Mouse (Mus musculus): ENCODE measurements around the gene Akt1. TPM values are rescaled to one million over a fixed set of nuclear protein-coding genes. Genes with fewer than 3 reads are reported as not detected.
A peak's percentile ranks its signal among the peaks of the same experiment; 100 is the strongest.

Akt1 gene
- polyA plus RNA-seq, 1 experiment from 2014 or later, result 201 TPM

- Histone ChIP-seq H3K9me3 (no peaks in the 10 kb centered on the region), H3K4me1 (peaks cover 87% of the 10 kb centered on the region), H3K9ac (peak overlapping the region; percentile 38; the same call in 1 of the 2 replicates), H3K4me3 (no peak overlapping the region), H3K27me3 (replicated peaks) (no peaks in the 10 kb centered on the region), H3K4me2 (replicated peaks) (peak overlapping the region; percentile 44), H3K27ac (peak overlapping the region; percentile 73), H3K36me3 (peaks cover 82% of the 10 kb centered on the region)
- 38% methylated on average over 18 of the region's 18 CpGs for WGBS
- ATAC-seq (ENCODE audit: low FRiP score, low read depth), result peak; percentile 12; the same call in 1 of the 2 replicates
These were observed 9.2 kb downstream of the Akt1 start for GRCm38 (mm10) chr12:112665445-112665844.

- Histone ChIP-seq H3K36me3 (peaks cover 81% of the 10 kb centered on the region), H3K27me3 (replicated peaks) (no peaks in the 10 kb centered on the region), H3K4me1 (peaks cover 83% of the 10 kb centered on the region), H3K4me3 (no peak overlapping the region), H3K9me3 (no peaks in the 10 kb centered on the region), H3K4me2 (replicated peaks) (peak overlapping the region; percentile 44), H3K9ac (peak overlapping the region; percentile 38; the same call in 1 of the 2 replicates), H3K27ac (peak overlapping the region; percentile 73)
- WGBS, result 40% methylated on average over 5 of the region's 5 CpGs
- ATAC-seq (ENCODE audit: low FRiP score, low read depth), result no peak
These were observed 10.0 kb downstream of the Akt1 start for GRCm38 (mm10) chr12:112664656-112665055.

- Histone ChIP-seq H3K9ac (0 out of 2 replicates have a peak overlapping the region, but pooled peaks have one; percentile 38), H3K36me3 (peaks cover 80% of the 10 kb centered on the region), H3K27me3 (replicated peaks) (no peaks in the 10 kb centered on the region), H3K27ac (peak overlapping the region; percentile 73), H3K4me3 (no peak overlapping the region), H3K9me3 (no peaks in the 10 kb centered on the region), H3K4me1 (peaks cover 79% of the 10 kb centered on the region), H3K4me2 (replicated peaks) (peak overlapping the region; percentile 44)
- ATAC-seq (ENCODE audit: low FRiP score, low read depth), result peak; percentile 54
- 27% methylated on average over 2 of the region's 2 CpGs for WGBS
These were observed 10.6 kb downstream of the Akt1 start for GRCm38 (mm10) chr12:112664124-112664523.

GRCm38 (mm10) chr12:112663716-112664115, 11.0 kb downstream of the Akt1 start:
- peak overlapping the region; percentile 44 for H3K4me2 ChIP-seq (replicated peaks)
- H3K36me3 ChIP-seq, result peaks cover 80% of the 10 kb centered on the region
- H3K27me3 ChIP-seq (replicated peaks), result no peaks in the 10 kb centered on the region
- peak overlapping the region; percentile 38 for H3K9ac ChIP-seq
- H3K4me1 ChIP-seq, result peaks cover 79% of the 10 kb centered on the region
- peak overlapping the region; percentile 73 for H3K27ac ChIP-seq
- H3K4me3 ChIP-seq, result no peak overlapping the region
- H3K9me3 ChIP-seq, result no peaks in the 10 kb centered on the region
- 49% methylated on average over 12 of the region's 12 CpGs for WGBS
- peak; percentile 61 for ATAC-seq (ENCODE audit: low FRiP score, low read depth)

- peaks cover 80% of the 10 kb centered on the region for H3K36me3 ChIP-seq
- peak overlapping the region; percentile 44 for H3K4me2 ChIP-seq (replicated peaks)
- ATAC-seq (ENCODE audit: low FRiP score, low read depth), result no peak
- no peaks in the 10 kb centered on the region for H3K9me3 ChIP-seq
- peak overlapping the region; percentile 38 for H3K9ac ChIP-seq
- no peaks in the 10 kb centered on the region for H3K27me3 ChIP-seq (replicated peaks)
- 85% methylated on average over 11 of the region's 11 CpGs for WGBS
- no peak overlapping the region for H3K4me3 ChIP-seq
- H3K27ac ChIP-seq, result peak overlapping the region; percentile 73
- H3K4me1 ChIP-seq, result peaks cover 79% of the 10 kb centered on the region
These were observed 11.4 kb downstream of the Akt1 start for GRCm38 (mm10) chr12:112663303-112663702.

GRCm38 (mm10) chr12:112661851-112662250, 12.8 kb downstream of the Akt1 start:
- H3K4me2 ChIP-seq (replicated peaks), result no peak overlapping the region; the same call in 1 of the 2 replicates
- H3K4me1 ChIP-seq, result peaks cover 68% of the 10 kb centered on the region
- H3K27ac ChIP-seq, result peak overlapping the region; percentile 46; the same call in 1 of the 2 replicates
- peaks cover 80% of the 10 kb centered on the region for H3K36me3 ChIP-seq
- H3K4me3 ChIP-seq, result no peak overlapping the region
- no peaks in the 10 kb centered on the region for H3K9me3 ChIP-seq
- no peak for ATAC-seq (ENCODE audit: low FRiP score, low read depth)
- no peaks in the 10 kb centered on the region for H3K27me3 ChIP-seq (replicated peaks)
- 83% methylated on average over 9 of the region's 9 CpGs for WGBS
- no peak overlapping the region for H3K9ac ChIP-seq

- WGBS, result 82% methylated on average over 3 of the region's 3 CpGs
- Histone ChIP-seq H3K27ac (peak overlapping the region; percentile 46), H3K27me3 (replicated peaks) (no peaks in the 10 kb centered on the region), H3K4me3 (no peak overlapping the region), H3K36me3 (peaks cover 80% of the 10 kb centered on the region), H3K4me1 (peaks cover 62% of the 10 kb centered on the region), H3K9ac (peak overlapping the region; percentile 23; the same call in 1 of the 2 replicates), H3K9me3 (no peaks in the 10 kb centered on the region), H3K4me2 (replicated peaks) (peak overlapping the region; percentile 39)
- ATAC-seq (ENCODE audit: low FRiP score, low read depth), result no peak
These were observed 13.4 kb downstream of the Akt1 start for GRCm38 (mm10) chr12:112661327-112661605.

GRCm38 (mm10) chr12:112660576-112661326, 13.9 kb downstream of the Akt1 start:
- 32% methylated on average over 5 of the region's 5 CpGs for WGBS
- peak; percentile 15; the same call in 1 of the 2 replicates for ATAC-seq (ENCODE audit: low FRiP score, low read depth)

GRCm38 (mm10) chr12:112659109-112659508, 15.6 kb downstream of the Akt1 start:
- 88% methylated on average over 6 of the region's 6 CpGs for WGBS
- H3K9me3 ChIP-seq, result no peaks in the 10 kb centered on the region
- peaks cover 40% of the 10 kb centered on the region for H3K4me1 ChIP-seq
- no peak overlapping the region for H3K27ac ChIP-seq
- ATAC-seq (ENCODE audit: low FRiP score, low read depth), result no peak
- no peak overlapping the region for H3K9ac ChIP-seq
- no peak overlapping the region for H3K4me2 ChIP-seq (replicated peaks)
- peaks cover 87% of the 10 kb centered on the region for H3K36me3 ChIP-seq
- no peak overlapping the region for H3K4me3 ChIP-seq
- no peaks in the 10 kb centered on the region for H3K27me3 ChIP-seq (replicated peaks)

More at GRCm38 (mm10) chr12:112660576-112661326, 13.9 kb downstream of the Akt1 start:
- Histone ChIP-seq H3K4me1 (peaks cover 57% of the 10 kb centered on the region), H3K27ac (peak overlapping the region; percentile 46; the same call in 1 of the 2 replicates), H3K4me2 (replicated peaks) (peak overlapping the region; percentile 39), H3K36me3 (peaks cover 82% of the 10 kb centered on the region), H3K9ac (peak overlapping the region; percentile 23; the same call in 1 of the 2 replicates), H3K4me3 (no peak overlapping the region), H3K27me3 (replicated peaks) (no peaks in the 10 kb centered on the region), H3K9me3 (no peaks in the 10 kb centered on the region)

- H3K9me3 ChIP-seq, result no peaks in the 10 kb centered on the region
- H3K27ac ChIP-seq, result no peak overlapping the region
- H3K4me3 ChIP-seq, result no peak overlapping the region
- H3K36me3 ChIP-seq, result peaks cover 92% of the 10 kb centered on the region
- H3K4me1 ChIP-seq, result peaks cover 38% of the 10 kb centered on the region
- no peak for ATAC-seq (ENCODE audit: low FRiP score, low read depth)
- no peaks in the 10 kb centered on the region for H3K27me3 ChIP-seq (replicated peaks)
- 93% methylated on average over 7 of the region's 7 CpGs for WGBS
- H3K9ac ChIP-seq, result no peak overlapping the region
- H3K4me2 ChIP-seq (replicated peaks), result no peak overlapping the region
These were observed 16.1 kb downstream of the Akt1 start for GRCm38 (mm10) chr12:112658619-112659018.

GRCm38 (mm10) chr12:112654076-112654475, 20.6 kb downstream of the Akt1 start:
- Histone ChIP-seq H3K4me2 (replicated peaks) (no peak overlapping the region), H3K9ac (no peak overlapping the region), H3K4me1 (peaks cover 6% of the 10 kb centered on the region; the same call in 1 of the 2 replicates), H3K36me3 (peaks cover 93% of the 10 kb centered on the region), H3K27me3 (replicated peaks) (no peaks in the 10 kb centered on the region), H3K4me3 (no peak overlapping the region), H3K27ac (no peak overlapping the region), H3K9me3 (no peaks in the 10 kb centered on the region)
- ATAC-seq (ENCODE audit: low FRiP score, low read depth), result no peak
- 85% methylated on average over 5 of the region's 5 CpGs for WGBS

GRCm38 (mm10) chr12:112653157-112653824, 21.4 kb downstream of the Akt1 start:
- no peaks in the 10 kb centered on the region for H3K9me3 ChIP-seq
- ATAC-seq (ENCODE audit: low FRiP score, low read depth), result peak; percentile 62
- H3K4me2 ChIP-seq (replicated peaks), result no peak overlapping the region
- no peaks in the 10 kb centered on the region for H3K27me3 ChIP-seq (replicated peaks)
- H3K36me3 ChIP-seq, result peaks cover 93% of the 10 kb centered on the region
- H3K9ac ChIP-seq, result no peak overlapping the region
- WGBS, result 52% methylated on average over 7 of the region's 7 CpGs
- H3K27ac ChIP-seq, result 0 out of 2 replicates have a peak overlapping the region, but pooled peaks have one; percentile 12
- H3K4me3 ChIP-seq, result no peak overlapping the region
- peaks cover 6% of the 10 kb centered on the region; the same call in 1 of the 2 replicates for H3K4me1 ChIP-seq

All from neural tube, embryonic 12.5 days (tissue).